Mouse (Mus musculus) heart, embryonic 16.5 days (tissue): ENCODE data around the gene Sf3b6. TPM values are rescaled to one million over a fixed set of nuclear protein-coding genes. Genes with fewer than 3 reads are reported as not detected.
"Not testable (repeated sequence)": the region's sequence is repeated elsewhere in the genome, so short reads cannot be mapped to it uniquely, and the experiment has no call there.

Experiments used
- ATAC-seq: fragments of 200-750 bp; cut with Nextera tagmentation; replicated peaks from 2 replicates; pipeline ENCODE4 v1.8.0; 2017; ENCODE audit warnings: moderate number of reproducible peaks; ENCODE audit not compliant: insufficient read depth, low FRiP score; ENCODE audit errors: extremely low read depth
- H3K27ac ChIP-seq: fragments of 300-500 bp; sonication (generic); 2 replicates; pipeline ENCODE4 v1.5.1; 2014; ENCODE audit warnings: mild to moderate bottlenecking, low read length, control low read depth, moderate library complexity
- H3K27me3 ChIP-seq: fragments of 300-500 bp; sonication (generic); 2 replicates; pipeline ENCODE4 v1.6.1; 2014; ENCODE audit warnings: low read length, mixed read lengths; ENCODE audit not compliant: control insufficient read depth, insufficient read depth
- H3K36me3 ChIP-seq: fragments of 300-500 bp; sonication (generic); 2 replicates; pipeline ENCODE4 v1.6.1; 2014; ENCODE audit not compliant: control insufficient read depth, insufficient read depth
- H3K4me1 ChIP-seq: fragments of 300-500 bp; sonication (generic); 2 replicates; pipeline ENCODE4 v1.6.1; 2014; ENCODE audit warnings: low read length, mixed read lengths; ENCODE audit not compliant: control insufficient read depth, insufficient read depth
- H3K4me2 ChIP-seq: fragments of 300-500 bp; sonication (generic); 2 replicates; pipeline ENCODE4 v1.6.1; 2014; ENCODE audit warnings: low read depth, mild to moderate bottlenecking, control low read depth, low read length
- H3K4me3 ChIP-seq: fragments of 300-500 bp; sonication (generic); 2 replicates; pipeline ENCODE4 v1.5.1; 2014; ENCODE audit warnings: mild to moderate bottlenecking, control low read depth, low read length
- H3K9ac ChIP-seq: fragments of 300-500 bp; sonication (generic); 2 replicates; pipeline ENCODE4 v1.6.1; 2014; ENCODE audit warnings: low read length, control low read depth
- H3K9me3 ChIP-seq: fragments of 300-500 bp; sonication (generic); replicated peaks from 2 replicates; pipeline ENCODE4 v1.6.1; 2016; ENCODE audit warnings: low read length; ENCODE audit not compliant: control insufficient read depth
- WGBS: fragments of 180-500 bp; shearing (Covaris S2); extraction: QIAGEN DNeasy Blood & Tissue Kit; methylation state at CpG from one replicate; pipeline ENCODE4 v1.1.7; 2014; 5-methylcytosine and 5-hydroxymethylcytosine counted together
- polyA plus RNA-seq: library from polyadenylated mRNA; unstranded; fragments of >200 nt; fragmentation: Nextera tagmentation; extraction: Ambion mirVana; gene quantifications from 2 replicates; pipeline ENCODE4 v1.2.1, GENCODE M21; 2015

The Sf3b6 gene
- polyA plus RNA-seq, 1 experiment from 2014 or later, result 147 TPM

DNA sequence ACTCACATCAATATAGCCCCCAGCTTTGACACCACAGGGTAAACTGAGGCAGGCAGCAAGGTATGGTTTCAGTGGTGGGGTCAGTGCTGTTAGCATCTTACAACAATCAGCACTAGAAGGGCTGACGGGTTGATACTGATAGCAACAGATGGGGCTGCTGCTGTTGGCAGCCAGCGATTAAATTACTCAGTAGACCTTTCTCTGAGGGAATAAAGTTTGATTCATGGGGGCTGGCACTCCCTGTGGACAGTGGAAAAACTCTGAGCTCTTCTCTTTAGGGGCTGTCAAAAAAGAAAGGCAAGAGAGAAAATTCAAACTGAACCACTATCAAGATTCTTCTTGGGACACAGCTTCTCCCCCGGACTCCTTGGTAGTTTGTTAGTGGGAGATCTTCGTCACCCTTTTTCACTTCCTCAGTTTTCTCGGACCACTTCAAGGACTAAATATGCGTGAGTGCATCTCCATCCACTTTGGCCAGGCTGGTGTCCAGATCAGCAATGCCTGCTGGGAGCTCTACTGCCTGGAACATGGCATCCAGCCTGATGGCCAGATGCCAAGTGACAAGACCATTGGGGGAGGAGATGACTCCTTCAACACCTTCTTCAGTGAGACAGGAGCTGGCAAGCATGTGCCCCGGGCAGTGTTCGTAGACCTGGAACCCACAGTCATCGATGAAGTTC lies 35.5 kb upstream of the Sf3b6 start:
- not testable (repeated sequence) for H3K9ac ChIP-seq, H3K4me3 ChIP-seq, H3K4me2 ChIP-seq, H3K27ac ChIP-seq, H3K36me3 ChIP-seq, ATAC-seq, H3K9me3 ChIP-seq, H3K4me1 ChIP-seq, H3K27me3 ChIP-seq
- WGBS, result 69% methylated on average over 9 of the region's 9 CpGs

- ATAC-seq, result no peak
- no peaks in the 10 kb centered on the region for H3K4me1 ChIP-seq
- WGBS, result 43% methylated on average over 5 of the region's 5 CpGs
- no peak overlapping the region for H3K9ac ChIP-seq
- H3K36me3 ChIP-seq, result no peaks in the 10 kb centered on the region
- H3K4me3 ChIP-seq, result no peak overlapping the region
- no peak overlapping the region for H3K4me2 ChIP-seq
- no peaks in the 10 kb centered on the region for H3K27me3 ChIP-seq
- H3K27ac ChIP-seq, result no peak overlapping the region
- H3K9me3 ChIP-seq, result no peaks in the 10 kb centered on the region
Measured at GRCm38 (mm10) chr12:4783598-4783997, 33.7 kb upstream of the Sf3b6 start.

DNA sequence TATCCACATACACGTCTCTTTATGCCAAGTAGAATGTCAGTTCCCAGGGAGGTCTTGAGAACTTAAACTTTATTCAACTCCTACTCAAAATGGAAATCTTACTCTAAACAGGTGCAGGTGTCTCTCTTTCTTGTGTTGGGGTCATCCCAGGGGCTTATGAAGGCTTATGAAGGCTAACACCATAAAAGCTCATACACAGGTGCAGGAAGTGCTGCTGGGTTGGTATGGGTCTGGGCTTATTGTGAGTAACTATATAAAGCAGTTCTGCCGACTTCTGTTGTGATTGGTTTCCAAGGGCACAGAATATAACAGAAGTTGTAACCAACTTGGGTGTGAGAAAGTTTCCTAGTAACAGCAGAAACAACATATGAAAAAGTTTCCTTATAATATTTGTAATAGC lies 32.9 kb upstream of the Sf3b6 start:
- no peak overlapping the region for H3K27ac ChIP-seq
- no peak overlapping the region for H3K4me2 ChIP-seq
- H3K4me1 ChIP-seq, result no peaks in the 10 kb centered on the region
- no peak overlapping the region for H3K4me3 ChIP-seq
- no peak for ATAC-seq
- no peak overlapping the region for H3K9ac ChIP-seq
- H3K36me3 ChIP-seq, result no peaks in the 10 kb centered on the region
- 60% methylated on average over 2 of the region's 2 CpGs for WGBS
- no peaks in the 10 kb centered on the region for H3K9me3 ChIP-seq
- no peaks in the 10 kb centered on the region for H3K27me3 ChIP-seq

DNA sequence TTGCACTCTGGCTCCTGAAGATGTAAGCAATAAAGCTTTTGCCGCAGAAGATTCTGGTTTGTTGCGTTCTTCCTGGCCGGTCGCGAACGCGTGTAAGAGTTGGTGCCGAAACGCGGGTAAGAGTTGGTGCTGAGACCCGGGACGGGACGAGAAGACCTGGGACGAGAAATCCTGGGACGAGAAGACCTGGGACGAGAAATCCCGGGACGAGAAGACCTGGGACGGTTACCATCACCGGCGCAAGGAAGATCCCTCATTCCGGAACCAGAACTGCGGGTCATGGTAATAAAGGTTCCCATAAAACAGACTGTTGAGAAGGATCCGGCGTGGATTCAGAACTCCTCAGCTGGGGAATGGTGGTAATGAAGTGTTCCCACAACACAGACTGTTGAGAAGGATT lies 29.2 kb upstream of the Sf3b6 start:
- not testable (repeated sequence) for ATAC-seq, H3K9ac ChIP-seq, H3K4me2 ChIP-seq, H3K9me3 ChIP-seq, H3K4me3 ChIP-seq, H3K36me3 ChIP-seq, H3K27me3 ChIP-seq, H3K27ac ChIP-seq, H3K4me1 ChIP-seq
- WGBS, result 95% methylated on average over 25 of the region's 25 CpGs

GRCm38 (mm10) chr12:4793718-4794117 lies 23.6 kb upstream of the Sf3b6 start:
- no peak for ATAC-seq
- Histone ChIP-seq H3K4me2 (no peak overlapping the region), H3K27ac (no peak overlapping the region), H3K9ac (no peak overlapping the region), H3K4me1 (no peaks in the 10 kb centered on the region), H3K4me3 (no peak overlapping the region), H3K27me3 (no peaks in the 10 kb centered on the region), H3K9me3 (no peaks in the 10 kb centered on the region), H3K36me3 (no peaks in the 10 kb centered on the region)
- 78% methylated on average over 1 of the region's 1 CpGs for WGBS

DNA sequence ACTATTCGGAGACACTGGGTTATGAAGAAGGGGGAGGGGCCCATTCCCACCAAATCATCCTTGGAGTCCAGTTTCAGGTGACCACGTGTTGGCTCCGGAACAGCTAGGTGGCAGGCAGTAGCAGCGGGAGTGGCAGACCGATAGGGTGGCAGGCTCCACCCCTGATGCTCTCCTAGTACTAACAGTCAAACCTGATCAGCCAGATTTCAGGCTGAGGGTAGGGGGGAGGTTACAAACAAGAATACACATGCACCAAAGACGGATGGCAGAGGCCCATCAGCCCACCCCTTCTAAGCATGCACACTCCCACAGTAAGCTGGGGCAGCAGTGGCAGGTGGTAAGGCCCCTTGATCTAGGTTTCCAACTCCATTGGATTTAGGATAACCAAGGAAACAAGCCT lies 19.9 kb upstream of the Sf3b6 start:
- H3K4me3 ChIP-seq, H3K36me3 ChIP-seq, ATAC-seq, H3K4me1 ChIP-seq, H3K4me2 ChIP-seq, H3K27me3 ChIP-seq, H3K9ac ChIP-seq, H3K27ac ChIP-seq: not testable (repeated sequence)
- H3K9me3 ChIP-seq, result 0 out of 2 replicates have a peak, but pooled peaks cover 11% of the 10 kb centered on the region
- WGBS, result 73% methylated on average over 6 of the region's 6 CpGs

GRCm38 (mm10) chr12:4811036-4811435 lies 6.3 kb upstream of the Sf3b6 start:
- H3K36me3 ChIP-seq, result no peaks in the 10 kb centered on the region
- H3K4me3 ChIP-seq, result no peak overlapping the region
- H3K4me1 ChIP-seq, result no peaks in the 10 kb centered on the region
- H3K9ac ChIP-seq, result no peak overlapping the region
- H3K4me2 ChIP-seq, result no peak overlapping the region
- peaks cover 4% of the 10 kb centered on the region; the same call in 1 of the 2 replicates for H3K9me3 ChIP-seq
- WGBS, result 72% methylated on average over 4 of the region's 4 CpGs
- H3K27me3 ChIP-seq, result no peaks in the 10 kb centered on the region
- no peak overlapping the region for H3K27ac ChIP-seq
- ATAC-seq, result no peak

DNA sequence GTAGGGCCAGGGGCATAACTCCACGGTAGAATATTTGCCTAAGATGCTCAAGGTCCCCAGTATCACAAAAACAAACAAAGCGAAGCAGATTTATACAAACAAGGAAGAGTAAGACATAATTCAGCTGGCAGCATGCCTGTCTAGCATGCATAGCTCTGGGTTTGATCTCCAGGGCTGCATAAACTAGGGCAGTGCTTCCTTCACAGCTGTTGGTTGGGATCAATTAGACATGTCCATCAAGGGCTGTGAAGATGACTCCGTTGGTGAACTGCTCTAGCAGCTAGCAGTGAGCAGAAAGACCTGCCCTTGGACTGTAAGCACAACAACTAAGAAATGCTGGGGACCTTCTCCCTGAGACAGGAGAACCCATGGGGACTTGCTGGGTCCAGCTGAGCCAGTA lies 5.6 kb upstream of the Sf3b6 start:
- no peak for ATAC-seq
- peaks cover 4% of the 10 kb centered on the region for H3K4me1 ChIP-seq
- no peak overlapping the region for H3K27ac ChIP-seq
- WGBS, result 47% methylated on average over 3 of the region's 3 CpGs
- no peak overlapping the region for H3K9ac ChIP-seq
- H3K4me2 ChIP-seq, result no peak overlapping the region
- H3K9me3 ChIP-seq, result peaks cover 4% of the 10 kb centered on the region; the same call in 1 of the 2 replicates
- H3K27me3 ChIP-seq, result no peaks in the 10 kb centered on the region
- no peak overlapping the region for H3K4me3 ChIP-seq
- no peaks in the 10 kb centered on the region for H3K36me3 ChIP-seq

GRCm38 (mm10) chr12:4813636-4814035 lies 3.7 kb upstream of the Sf3b6 start:
- H3K4me2 ChIP-seq, result no peak overlapping the region
- no peak overlapping the region for H3K9ac ChIP-seq
- WGBS, result 77% methylated on average over 4 of the region's 4 CpGs
- H3K36me3 ChIP-seq, result no peaks in the 10 kb centered on the region
- H3K9me3 ChIP-seq, result peaks cover 4% of the 10 kb centered on the region; the same call in 1 of the 2 replicates
- H3K27me3 ChIP-seq, result no peaks in the 10 kb centered on the region
- H3K4me3 ChIP-seq, result no peak overlapping the region
- ATAC-seq, result no peak
- no peak overlapping the region for H3K27ac ChIP-seq
- peaks cover 14% of the 10 kb centered on the region for H3K4me1 ChIP-seq
